Mouse (Mus musculus) testis, adult 2 months (tissue): ENCODE results near the gene Arl4c. TPM values are rescaled to one million over a fixed set of nuclear protein-coding genes. Genes with fewer than 3 reads are reported as not detected.

Source experiments
- H3K27ac ChIP-seq: fragments of 200-500 bp; 2 replicates; pipeline ENCODE4 v1.5.1; 2012; ENCODE audit warnings: low read depth, low read length; ENCODE audit not compliant: control insufficient read depth, insufficient read depth
- H3K27me3 ChIP-seq: fragments of 200-500 bp; 2 replicates; pipeline ENCODE4 v1.6.1; 2012; ENCODE audit warnings: mild to moderate bottlenecking, low read length, moderate library complexity; ENCODE audit not compliant: control insufficient read depth, insufficient read depth
- H3K36me3 ChIP-seq: fragments of 200-500 bp; 2 replicates; pipeline ENCODE4 v1.6.1; 2012; ENCODE audit warnings: mild to moderate bottlenecking, low read length; ENCODE audit not compliant: control insufficient read depth, insufficient read depth
- H3K4me1 ChIP-seq: fragments of 200-500 bp; 2 replicates; pipeline ENCODE4 v1.6.1; 2012; ENCODE audit warnings: low read length; ENCODE audit not compliant: control insufficient read depth, insufficient read depth
- H3K4me3 ChIP-seq: fragments of 200-500 bp; 2 replicates; pipeline ENCODE4 v1.5.1; 2012; ENCODE audit warnings: low read depth, mild to moderate bottlenecking, low read length, moderate library complexity, mixed read lengths; ENCODE audit not compliant: control insufficient read depth
- CTCF ChIP-seq: fragments of 200-500 bp; IDR thresholded peaks from 2 replicates; pipeline ENCODE4 v1.5.1; 2012; ENCODE audit warnings: low read depth, mild to moderate bottlenecking, inconsistent platforms, low read length, moderate library complexity; ENCODE audit not compliant: control insufficient read depth, insufficient read depth, insufficient replicate concordance
- POLR2A ChIP-seq: fragments of 200-500 bp; IDR thresholded peaks from 2 replicates; pipeline ENCODE4 v1.6.1; 2012; ENCODE audit warnings: low read depth, mild to moderate bottlenecking, inconsistent platforms, low read length, moderate library complexity; ENCODE audit not compliant: control insufficient read depth
- polyA plus RNA-seq: library from polyadenylated mRNA; depleted of rRNA; stranded (reverse); fragments of >200 nt; gene quantifications from 2 replicates; pipeline ENCODE4 v1.2.3, GENCODE M21; 2012

Gene Arl4c
- polyA plus RNA-seq, 1 experiment = 5.2 TPM

GRCm38 (mm10) chr1:88690601-88691000 is 11.4 kb downstream of the Arl4c start:
- no peak overlapping the region for H3K4me3 ChIP-seq
- TF ChIP-seq POLR2A (no peak), CTCF (no peak)
- no peaks in the 10 kb centered on the region; the same call in 1 of the 2 replicates for H3K4me1 ChIP-seq
- no peak overlapping the region for H3K27ac ChIP-seq
- no peaks in the 10 kb centered on the region for H3K27me3 ChIP-seq
- H3K36me3 ChIP-seq = no peaks in the 10 kb centered on the region

GRCm38 (mm10) chr1:88684765-88685164 is 17.3 kb downstream of the Arl4c start:
- no peaks in the 10 kb centered on the region for H3K36me3 ChIP-seq
- no peaks in the 10 kb centered on the region for H3K4me1 ChIP-seq
- H3K27me3 ChIP-seq = no peaks in the 10 kb centered on the region
- H3K4me3 ChIP-seq = no peak overlapping the region
- TF ChIP-seq POLR2A (no peak), CTCF (no peak)
- H3K27ac ChIP-seq = no peak overlapping the region

- no peaks in the 10 kb centered on the region for H3K27me3 ChIP-seq
- H3K4me1 ChIP-seq = no peaks in the 10 kb centered on the region
- H3K27ac ChIP-seq = no peak overlapping the region
- no peaks in the 10 kb centered on the region for H3K36me3 ChIP-seq
- TF ChIP-seq POLR2A (no peak), CTCF (no peak)
- no peak overlapping the region for H3K4me3 ChIP-seq
Observed at GRCm38 (mm10) chr1:88681596-88681995, 20.4 kb downstream of the Arl4c start.

GRCm38 (mm10) chr1:88680804-88681203 is 21.2 kb downstream of the Arl4c start:
- Histone ChIP-seq H3K27ac (no peak overlapping the region), H3K27me3 (no peaks in the 10 kb centered on the region), H3K4me3 (no peak overlapping the region), H3K4me1 (no peaks in the 10 kb centered on the region), H3K36me3 (no peaks in the 10 kb centered on the region)
- TF ChIP-seq CTCF (no peak), POLR2A (no peak)

- Histone ChIP-seq H3K27me3 (no peaks in the 10 kb centered on the region), H3K36me3 (no peaks in the 10 kb centered on the region), H3K4me1 (no peaks in the 10 kb centered on the region), H3K4me3 (no peak overlapping the region), H3K27ac (no peak overlapping the region)
- TF ChIP-seq POLR2A (no peak), CTCF (no peak)
Observed at GRCm38 (mm10) chr1:88678231-88678739, 23.7 kb downstream of the Arl4c start.

GRCm38 (mm10) chr1:88670807-88671206 is 31.2 kb downstream of the Arl4c start:
- TF ChIP-seq CTCF = no peak
- TF ChIP-seq POLR2A = no peak
- Histone ChIP-seq H3K27me3 (no peaks in the 10 kb centered on the region), H3K4me3 (no peak overlapping the region), H3K36me3 (no peaks in the 10 kb centered on the region), H3K4me1 (no peaks in the 10 kb centered on the region), H3K27ac (no peak overlapping the region)

GRCm38 (mm10) chr1:88668846-88669810 is 32.9 kb downstream of the Arl4c start:
- no peaks in the 10 kb centered on the region for H3K27me3 ChIP-seq
- H3K4me1 ChIP-seq = no peaks in the 10 kb centered on the region
- no peak overlapping the region for H3K27ac ChIP-seq
- TF ChIP-seq POLR2A (no peak), CTCF (no peak)
- H3K36me3 ChIP-seq = no peaks in the 10 kb centered on the region
- no peak overlapping the region for H3K4me3 ChIP-seq

GRCm38 (mm10) chr1:88668353-88668752 is 33.7 kb downstream of the Arl4c start:
- Histone ChIP-seq H3K4me3 (no peak overlapping the region), H3K27me3 (no peaks in the 10 kb centered on the region), H3K4me1 (no peaks in the 10 kb centered on the region), H3K36me3 (no peaks in the 10 kb centered on the region), H3K27ac (no peak overlapping the region)
- no peak for TF ChIP-seq CTCF
- TF ChIP-seq POLR2A = no peak
